15 mouse cellular contexts compared by ENCODE assay signal in the genomic region with DNA sequence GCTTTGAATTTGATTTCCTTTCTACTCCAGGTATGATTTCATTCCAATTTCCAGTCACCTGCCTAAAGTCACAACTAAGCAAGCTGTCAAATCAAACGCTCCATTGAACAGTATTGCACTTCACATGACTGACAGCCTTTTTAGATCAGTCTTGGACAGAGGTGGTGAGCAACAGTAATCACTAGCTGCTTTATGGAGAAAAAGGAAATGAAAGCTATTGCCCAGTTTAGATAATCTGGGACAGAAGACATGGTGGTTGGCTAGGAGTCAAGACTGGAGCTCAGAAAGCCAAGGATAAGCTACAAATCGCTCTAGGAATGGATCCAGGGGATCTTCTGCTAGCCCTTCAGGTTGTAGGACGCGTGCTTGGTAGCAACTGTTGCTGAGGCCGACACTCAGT.
"Had no signal": no experiment of that assay in that cellular context is flagged by ENCODE, and none has a peak within 500 bp of the region (broad histone marks: within the 10 kb centered on the region; RNA-seq: fewer than 3 reads in every experiment).

No protein-coding gene starts in this region.

- H3K9ac ChIP-seq: neural tube, embryonic 12.5 days; neural tube, embryonic 13.5 days; neural tube, embryonic 15.5 days; stomach, embryonic 15.5 days had no signal

- H3K27ac ChIP-seq: neural tube, embryonic 12.5 days; neural tube, embryonic 13.5 days; neural tube, embryonic 15.5 days; stomach, embryonic 15.5 days; stomach, postnatal 0 days had no signal

- H3K4me3 ChIP-seq: neural tube, embryonic 12.5 days; neural tube, embryonic 13.5 days; neural tube, embryonic 15.5 days; stomach, embryonic 15.5 days had no signal

- H3K4me2 ChIP-seq: neural tube, embryonic 12.5 days; neural tube, embryonic 13.5 days; neural tube, embryonic 15.5 days; stomach, embryonic 15.5 days had no signal

- H3K4me1 ChIP-seq: neural tube, embryonic 12.5 days; neural tube, embryonic 13.5 days; neural tube, embryonic 15.5 days; stomach, embryonic 15.5 days had no signal

- H3K36me3 ChIP-seq: neural tube, embryonic 12.5 days; neural tube, embryonic 13.5 days; neural tube, embryonic 15.5 days; stomach, embryonic 15.5 days had no signal

- H3K27me3 ChIP-seq: neural tube, embryonic 12.5 days; neural tube, embryonic 13.5 days; neural tube, embryonic 15.5 days; stomach, embryonic 15.5 days had no signal

- DNase-seq: retina, postnatal 1 day; right cerebral cortex, adult 18-20 months; right cerebral cortex, postnatal 14 days; right cerebral cortex, postnatal 25 days; right cerebral cortex, postnatal 4 days; spleen, adult 18-20 months; thymus, adult 18-20 months; thymus, postnatal 14 days; thymus, postnatal 25 days; thymus, postnatal 36 days had no signal

- H3K9me3 ChIP-seq: neural tube, embryonic 15.5 days; stomach, embryonic 15.5 days had no signal
